ENCODE assay signal across 9 mouse cellular contexts in the genomic region with DNA sequence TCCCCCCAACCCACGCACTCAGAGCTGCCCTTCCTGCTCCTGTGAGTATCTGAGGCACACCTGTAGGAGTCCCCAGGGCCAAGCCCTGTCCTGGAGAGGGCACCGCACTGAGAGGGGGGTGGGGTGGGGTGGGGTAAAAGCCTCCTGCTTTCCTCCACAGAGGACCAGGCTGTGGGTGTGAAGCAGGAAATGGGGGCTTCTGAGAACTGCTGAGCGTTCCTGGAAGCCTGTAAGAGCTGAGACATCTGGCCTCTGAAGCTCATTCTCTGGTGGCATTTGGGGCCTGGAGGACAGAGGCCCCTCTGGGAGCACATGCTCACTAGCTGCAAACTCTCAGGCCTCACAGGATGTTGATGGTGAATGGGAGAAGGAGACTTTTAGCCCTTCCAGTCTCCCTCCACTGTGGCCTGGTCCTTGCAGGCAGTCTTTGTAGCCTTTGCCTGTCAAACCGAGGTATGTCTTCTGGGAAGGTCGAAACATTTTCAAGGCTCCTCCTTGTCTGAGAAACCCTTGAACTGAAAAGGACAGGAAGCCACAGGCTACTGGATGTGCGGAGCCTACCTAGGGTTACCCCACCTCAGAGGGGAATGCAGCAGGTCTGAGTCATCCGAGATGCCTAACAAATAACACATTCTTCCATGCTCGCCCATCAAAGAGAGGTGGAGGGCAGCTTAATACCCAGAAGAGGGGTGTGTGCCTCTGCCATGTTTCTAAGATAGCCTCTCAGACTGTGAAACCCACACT. TPM values are rescaled to one million over a fixed set of nuclear protein-coding genes. Genes with fewer than 3 reads are reported as not detected.
DNase-seq lines count a peak whose midpoint lies in the region; ATAC-seq and TF ChIP-seq lines count a peak whose summit lies in the region.
"Had no signal": no experiment of that assay in that cellular context is flagged by ENCODE, and none has a peak within 500 bp of the region (broad histone marks: within the 10 kb centered on the region; RNA-seq: fewer than 3 reads in every experiment).

No protein-coding gene starts in this region.

- H3K9ac ChIP-seq in heart, embryonic 12.5 days = no peak overlapping the region
- no peak overlapping the region for H3K9ac ChIP-seq in limb, embryonic 13.5 days
- no peak overlapping the region for H3K9ac ChIP-seq in midbrain, embryonic 13.5 days (replicated peaks)
- H3K9ac ChIP-seq in midbrain, embryonic 14.5 days (replicated peaks; ENCODE audit: low read length) = no peak overlapping the region

- no peak for TF ChIP-seq POLR2A in cerebellum, adult 2 months (IDR thresholded peaks at IDR 0.05; ENCODE audit: borderline replicate concordance, insufficient read depth, low read length)

- H3K4me3 ChIP-seq in heart, embryonic 12.5 days = no peak overlapping the region
- no peak overlapping the region for H3K4me3 ChIP-seq in limb, embryonic 13.5 days
- H3K4me3 ChIP-seq in midbrain, embryonic 13.5 days (replicated peaks) = no peak overlapping the region
- H3K4me3 ChIP-seq in midbrain, embryonic 14.5 days (replicated peaks; ENCODE audit: low read depth, low read length) = no peak overlapping the region
- H3K4me3 ChIP-seq in cerebellum, adult 2 months (replicated peaks; ENCODE audit: insufficient read depth, low read depth, low read length) = no peak overlapping the region
- H3K4me3 ChIP-seq: midbrain, embryonic 10.5 days had no signal

- WGBS in heart, embryonic 12.5 days = 16% methylated on average over 8 of the region's 8 CpGs
- 31% methylated on average over 8 of the region's 8 CpGs for WGBS in limb, embryonic 13.5 days
- WGBS in midbrain, embryonic 13.5 days = 68% methylated on average over 8 of the region's 8 CpGs
- 65% methylated on average over 8 of the region's 8 CpGs for WGBS in midbrain, embryonic 14.5 days
- WGBS in cerebellum, adult 2 months = 78% methylated on average over 8 of the region's 8 CpGs

- peaks cover 40% of the 10 kb centered on the region for H3K4me1 ChIP-seq in heart, embryonic 12.5 days (replicated peaks)
- peaks cover 9% of the 10 kb centered on the region for H3K4me1 ChIP-seq in limb, embryonic 13.5 days
- no peaks in the 10 kb centered on the region for H3K4me1 ChIP-seq in midbrain, embryonic 13.5 days (replicated peaks)
- no peaks in the 10 kb centered on the region for H3K4me1 ChIP-seq in midbrain, embryonic 14.5 days (ENCODE audit: control insufficient read depth, insufficient read depth, low read length)
- no peaks in the 10 kb centered on the region for H3K4me1 ChIP-seq in cerebellum, adult 2 months (ENCODE audit: control insufficient read depth, insufficient read depth, low read length)
- H3K4me1 ChIP-seq: midbrain, embryonic 10.5 days had no signal

- no peak; the same call in 1 of the 2 replicates for ATAC-seq in heart, embryonic 12.5 days (ENCODE audit: insufficient number of reproducible peaks, low FRiP score)
- ATAC-seq in limb, embryonic 13.5 days (ENCODE audit: low FRiP score, low read depth) = no peak
- ATAC-seq in midbrain, embryonic 13.5 days = no peak
- no peak for ATAC-seq in midbrain, embryonic 14.5 days (ENCODE audit: low FRiP score, low TSS enrichment)

- no peak for TF ChIP-seq CTCF in cerebellum, adult 2 months (IDR thresholded peaks at IDR 0.05; ENCODE audit: borderline replicate concordance, insufficient read depth, low read depth, low read length)

- DNase-seq in urinary bladder, postnatal 14 days (ENCODE audit: low spot score) = peak; percentile 42
- no peak for DNase-seq in urinary bladder, postnatal 10 days (ENCODE audit: low spot score)
- no peak for DNase-seq in adrenal gland, postnatal 4 days (ENCODE audit: low spot score in 2 of 2)
- no peak for DNase-seq in midbrain, embryonic 14.5 days
- DNase-seq in cerebellum, adult 2 months = no peak

- H3K9me3 ChIP-seq in heart, embryonic 12.5 days (replicated peaks) = no peaks in the 10 kb centered on the region
- no peaks in the 10 kb centered on the region for H3K9me3 ChIP-seq in limb, embryonic 13.5 days
- H3K9me3 ChIP-seq in midbrain, embryonic 13.5 days = no peaks in the 10 kb centered on the region
- no peaks in the 10 kb centered on the region for H3K9me3 ChIP-seq in midbrain, embryonic 14.5 days (ENCODE audit: control insufficient read depth, low read length)
- H3K9me3 ChIP-seq: midbrain, embryonic 10.5 days had no signal

- peak overlapping the region; percentile 27 for H3K4me2 ChIP-seq in heart, embryonic 12.5 days
- no peak overlapping the region for H3K4me2 ChIP-seq in limb, embryonic 13.5 days (replicated peaks)
- no peak overlapping the region for H3K4me2 ChIP-seq in midbrain, embryonic 13.5 days (replicated peaks)
- H3K4me2 ChIP-seq in midbrain, embryonic 14.5 days (ENCODE audit: low read length) = no peak overlapping the region

- H3K27me3 ChIP-seq in heart, embryonic 12.5 days (replicated peaks) = no peaks in the 10 kb centered on the region
- H3K27me3 ChIP-seq in limb, embryonic 13.5 days = no peaks in the 10 kb centered on the region
- H3K27me3 ChIP-seq in midbrain, embryonic 13.5 days = no peaks in the 10 kb centered on the region
- no peaks in the 10 kb centered on the region for H3K27me3 ChIP-seq in midbrain, embryonic 14.5 days (ENCODE audit: control insufficient read depth, insufficient read depth, low read length)
- no peaks in the 10 kb centered on the region for H3K27me3 ChIP-seq in cerebellum, adult 2 months (ENCODE audit: control insufficient read depth, insufficient read depth, low read length)

- H3K36me3 ChIP-seq in heart, embryonic 12.5 days = no peaks in the 10 kb centered on the region
- H3K36me3 ChIP-seq in limb, embryonic 13.5 days = no peaks in the 10 kb centered on the region
- H3K36me3 ChIP-seq in midbrain, embryonic 13.5 days = no peaks in the 10 kb centered on the region
- no peaks in the 10 kb centered on the region for H3K36me3 ChIP-seq in midbrain, embryonic 14.5 days (ENCODE audit: control insufficient read depth, insufficient read depth, low read length)
- H3K36me3 ChIP-seq: midbrain, embryonic 10.5 days had no signal

- peak overlapping the region; percentile 80 for H3K27ac ChIP-seq in heart, embryonic 12.5 days (ENCODE audit: poor library complexity, severe bottlenecking)
- H3K27ac ChIP-seq in limb, embryonic 13.5 days = 0 out of 2 replicates have a peak overlapping the region, but pooled peaks have one; percentile 15
- no peak overlapping the region for H3K27ac ChIP-seq in midbrain, embryonic 13.5 days
- H3K27ac ChIP-seq in midbrain, embryonic 14.5 days (replicated peaks; ENCODE audit: low read depth, low read length) = no peak overlapping the region
- H3K27ac ChIP-seq in cerebellum, adult 2 months (ENCODE audit: insufficient read depth, low read length) = no peak overlapping the region
- H3K27ac ChIP-seq: midbrain, embryonic 10.5 days had no signal

RNA-seq across cellular contexts. Expression of a gene that starts 53.9 kb away (rescaled TPM):
- polyA plus RNA-seq in heart, embryonic 12.5 days (2016; fragmentation: Nextera tagmentation; extraction: Ambion mirVana) = 61.6 and 65.6 TPM in 2 replicates
- polyA plus RNA-seq in limb, embryonic 13.5 days (2015; fragmentation: Nextera tagmentation; extraction: Ambion mirVana) = 21.8 and 22.2 TPM in 2 replicates
- 18.6 and 21.6 TPM in 2 replicates for polyA plus RNA-seq in midbrain, embryonic 13.5 days (2015; fragmentation: Nextera tagmentation; extraction: Ambion mirVana)
- total RNA-seq in adrenal gland, postnatal 4 days (2021) = 10 to 100 TPM; 33.5 to 34.8 TPM
- 18.2 and 23.9 TPM in 2 replicates for polyA plus RNA-seq in midbrain, embryonic 14.5 days (2014; fragmentation: Nextera tagmentation; extraction: Ambion mirVana)
- 7.3 and 7.9 TPM in 2 replicates for polyA plus RNA-seq in cerebellum, adult 2 months (2012; rRNA removed)

Comparison
In these comparisons a context has a peak if more than half of its experiments do, and no peak if none do; other contexts are left out.
1. H3K27ac ChIP-seq: peak in heart, embryonic 12.5 days (single experiment) and limb, embryonic 13.5 days (single experiment); none in midbrain, embryonic 13.5 days (single experiment), midbrain, embryonic 14.5 days (single experiment) and cerebellum, adult 2 months (single experiment).